Mouse (Mus musculus): ENCODE data around the gene Trim67. TPM values are rescaled to one million over a fixed set of nuclear protein-coding genes. Genes with fewer than 3 reads are reported as not detected.

Gene Trim67
- polyA plus RNA-seq (2016; fragmentation: Nextera tagmentation; extraction: Ambion mirVana), result 14.3 and 15.1 TPM in 2 replicates

DNA sequence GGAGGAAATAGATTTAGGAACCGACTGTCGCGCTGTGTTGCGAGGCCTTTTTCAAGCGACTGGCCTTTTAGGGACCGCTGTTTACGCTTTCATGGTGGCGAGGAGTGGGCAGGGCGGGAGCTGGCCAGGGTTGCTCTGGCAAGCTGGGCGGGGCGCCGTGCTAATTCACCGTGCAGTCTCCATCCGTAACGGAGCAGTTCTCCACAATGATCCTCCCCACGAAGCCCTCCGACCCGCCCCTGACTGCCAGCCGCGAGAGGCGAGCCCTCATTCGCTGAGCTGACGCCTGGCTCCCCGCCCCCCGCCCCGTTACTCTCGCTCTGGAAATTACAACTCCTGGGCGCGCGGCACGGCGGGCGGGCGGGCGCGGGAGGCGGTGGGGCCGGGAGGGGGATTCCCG, at the start of gene Trim67:
Gene Trim67, plus strand, starts transcription at position 385 of the 400 bp plus-strand sequence.
- under 1% methylated on average over 37 of the region's 39 CpGs for WGBS
- H3K27me3 ChIP-seq (replicated peaks), result peaks cover 43% of the 10 kb centered on the region
- no peaks in the 10 kb centered on the region for H3K9me3 ChIP-seq

GRCm38 (mm10) chr8:124746661-124747060, 46.2 kb upstream of the Trim67 start:
- no peak overlapping the region for H3K4me3 ChIP-seq
- H3K27ac ChIP-seq, result no peak overlapping the region
- no peak overlapping the region for H3K9ac ChIP-seq
- no peak for ATAC-seq (ENCODE audit: low FRiP score, low read depth)
- no peak overlapping the region for H3K4me2 ChIP-seq (replicated peaks)
- peaks cover 28% of the 10 kb centered on the region for H3K27me3 ChIP-seq (replicated peaks)
- no peaks in the 10 kb centered on the region for H3K9me3 ChIP-seq
- H3K4me1 ChIP-seq, result no peaks in the 10 kb centered on the region
- 77% methylated on average over 13 of the region's 13 CpGs for WGBS
- H3K36me3 ChIP-seq, result no peaks in the 10 kb centered on the region

More for the DNA sequence above, at the start of gene Trim67:
- Histone ChIP-seq H3K4me1 (peaks cover 53% of the 10 kb centered on the region), H3K27ac (peak within 1 kb of the TSS; percentile 93), H3K36me3 (no peaks in the 10 kb centered on the region), H3K4me3 (peak within 1 kb of the TSS; percentile 58), H3K9ac (peak within 1 kb of the TSS; percentile 80), H3K4me2 (replicated peaks) (peak within 1 kb of the TSS; percentile 74)
- ATAC-seq (ENCODE audit: low FRiP score, low read depth), result peak; percentile 92

- Histone ChIP-seq H3K4me3 (peak overlapping the region; percentile 44), H3K36me3 (no peaks in the 10 kb centered on the region), H3K4me1 (0 out of 2 replicates have a peak, but pooled peaks cover 3% of the 10 kb centered on the region), H3K9me3 (no peaks in the 10 kb centered on the region), H3K27ac (no peak overlapping the region), H3K9ac (peak overlapping the region; percentile 38), H3K27me3 (replicated peaks) (peaks cover 45% of the 10 kb centered on the region), H3K4me2 (replicated peaks) (peak overlapping the region; percentile 72)
- no peak for ATAC-seq (ENCODE audit: low FRiP score, low read depth)
- WGBS, result under 1% methylated on average over 31 of the region's 31 CpGs
These were observed 41.7 kb upstream of the Trim67 start for GRCm38 (mm10) chr8:124751191-124751590.

DNA sequence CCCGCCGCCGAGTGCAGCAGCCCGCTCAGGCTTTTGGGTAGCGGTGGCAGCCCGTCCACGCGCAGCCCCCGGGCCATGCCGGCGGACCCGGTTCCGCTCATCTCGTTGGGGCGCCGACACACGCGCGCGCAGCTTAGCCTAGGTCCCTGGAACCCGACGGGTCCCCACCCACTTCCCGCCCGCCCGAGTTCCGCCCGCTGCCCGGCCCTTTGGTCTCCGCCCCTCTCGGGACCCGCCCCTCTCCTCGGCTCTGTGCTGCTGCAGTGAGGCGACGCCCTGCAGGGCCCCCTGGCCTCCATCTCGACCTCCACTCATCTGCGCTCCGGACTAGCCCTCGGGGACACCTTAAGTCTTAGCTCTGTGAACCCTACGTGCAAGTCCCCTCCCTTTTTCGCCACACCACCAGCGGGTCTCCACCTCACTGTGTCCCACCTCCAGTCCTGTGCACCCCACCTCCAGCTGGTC, 41.2 kb upstream of the Trim67 start, which contains the start of gene Fam89a:
Gene Fam89a, minus strand, starts transcription at position 124 of the 465 bp plus-strand sequence.
- Histone ChIP-seq H3K36me3 (no peaks in the 10 kb centered on the region), H3K4me1 (0 out of 2 replicates have a peak, but pooled peaks cover 3% of the 10 kb centered on the region), H3K4me3 (peak within 1 kb of the TSS; percentile 44), H3K9me3 (no peaks in the 10 kb centered on the region), H3K27me3 (replicated peaks) (peaks cover 45% of the 10 kb centered on the region), H3K4me2 (replicated peaks) (peak within 1 kb of the TSS; percentile 72), H3K27ac (no peak within 1 kb of the TSS), H3K9ac (peak within 1 kb of the TSS; percentile 38)
- under 1% methylated on average over 41 of the region's 41 CpGs for WGBS
- peak; percentile 61 for ATAC-seq (ENCODE audit: low FRiP score, low read depth)

DNA sequence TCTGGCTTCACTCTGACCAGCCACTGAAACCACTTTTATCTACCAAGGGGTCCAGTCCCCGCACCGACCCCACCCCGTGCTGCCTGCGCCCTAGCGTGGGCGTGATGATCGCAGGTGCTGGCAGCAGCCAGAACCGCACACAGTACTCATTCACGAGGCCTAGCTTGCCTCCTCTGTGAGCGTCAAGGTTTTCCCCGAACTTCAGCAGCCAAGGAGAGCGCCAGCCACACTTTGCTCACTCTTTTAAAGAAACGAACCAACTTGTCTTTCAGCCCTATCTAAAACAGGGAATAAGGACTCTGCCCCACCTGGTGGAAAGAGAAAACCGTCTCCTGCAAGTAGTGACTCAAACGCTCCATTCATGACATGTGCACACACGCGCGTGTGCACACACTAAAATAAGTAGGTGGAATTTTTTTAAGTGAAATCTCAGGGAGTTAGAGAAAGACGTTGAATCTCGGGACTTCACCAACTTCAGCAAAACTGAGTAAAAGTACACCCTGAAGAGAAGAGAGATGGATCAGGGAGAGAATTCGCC, 40.5 kb upstream of the Trim67 start:
- H3K9ac ChIP-seq, result no peak overlapping the region
- H3K27me3 ChIP-seq (replicated peaks), result peaks cover 45% of the 10 kb centered on the region
- 0 out of 2 replicates have a peak, but pooled peaks cover 3% of the 10 kb centered on the region for H3K4me1 ChIP-seq
- peak overlapping the region; percentile 72; the same call in 1 of the 2 replicates for H3K4me2 ChIP-seq (replicated peaks)
- no peak for ATAC-seq (ENCODE audit: low FRiP score, low read depth)
- H3K9me3 ChIP-seq, result no peaks in the 10 kb centered on the region
- H3K36me3 ChIP-seq, result no peaks in the 10 kb centered on the region
- H3K4me3 ChIP-seq, result no peak overlapping the region
- 33% methylated on average over 21 of the region's 21 CpGs for WGBS
- no peak overlapping the region for H3K27ac ChIP-seq

DNA sequence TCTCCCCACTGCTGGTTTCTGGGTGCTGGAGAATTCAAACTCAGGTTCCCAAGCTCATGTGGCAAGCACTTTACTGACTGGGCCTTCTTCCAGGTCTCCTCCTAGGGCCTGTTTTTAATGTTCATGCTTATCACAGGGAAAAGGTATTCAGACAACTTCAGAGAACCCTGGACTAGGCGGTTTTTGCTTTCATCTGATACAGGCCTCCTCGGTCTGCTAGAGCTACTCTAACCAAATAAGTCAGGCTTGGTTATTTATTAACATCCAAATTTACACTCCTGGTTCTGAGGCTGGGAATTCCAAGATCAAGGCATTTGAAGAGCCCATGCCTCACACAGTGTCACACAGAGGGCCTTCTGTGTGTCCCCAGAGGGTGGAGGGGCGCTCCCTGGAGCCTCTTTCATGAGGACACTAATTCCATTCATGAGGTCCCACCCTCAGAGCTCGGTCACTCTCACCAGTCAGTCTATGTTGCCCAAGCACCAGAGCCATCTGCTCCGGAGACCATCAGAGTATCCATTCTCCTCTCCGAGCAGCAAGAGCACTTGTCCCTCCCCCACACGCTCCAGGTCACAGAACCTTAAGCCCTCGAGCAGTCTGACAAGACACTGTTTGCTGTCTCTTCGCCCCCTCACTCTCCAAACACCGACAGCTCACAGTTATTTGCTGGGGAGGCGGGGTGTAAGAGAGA, 38.6 kb upstream of the Trim67 start:
- no peaks in the 10 kb centered on the region for H3K9me3 ChIP-seq

DNA sequence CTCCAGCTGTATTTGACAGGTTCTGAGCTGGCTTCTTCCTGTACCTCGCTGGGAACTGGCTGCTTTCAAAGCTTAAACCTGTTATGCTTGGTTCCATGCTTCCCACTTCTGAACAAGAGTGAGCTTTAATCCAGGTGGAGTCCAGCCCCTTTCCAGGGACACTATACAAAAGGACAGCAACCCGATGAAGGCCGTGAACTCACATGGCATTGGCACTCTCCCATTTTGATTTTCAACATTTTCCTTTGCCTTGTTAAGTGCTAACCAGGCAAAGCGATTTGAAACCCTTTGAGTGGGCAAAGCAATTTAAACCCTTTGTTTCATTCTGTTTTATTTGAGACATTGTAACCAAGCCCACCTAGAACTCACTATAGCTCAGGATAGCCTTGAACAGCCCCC, 38.1 kb upstream of the Trim67 start:
- no peaks in the 10 kb centered on the region for H3K9me3 ChIP-seq
- 52% methylated on average over 4 of the region's 4 CpGs for WGBS
- H3K4me3 ChIP-seq, result no peak overlapping the region
- H3K4me1 ChIP-seq, result 0 out of 2 replicates have a peak, but pooled peaks cover 3% of the 10 kb centered on the region
- no peaks in the 10 kb centered on the region for H3K36me3 ChIP-seq
- H3K4me2 ChIP-seq (replicated peaks), result no peak overlapping the region
- no peak overlapping the region for H3K9ac ChIP-seq
- no peak for ATAC-seq (ENCODE audit: low FRiP score, low read depth)
- H3K27ac ChIP-seq, result no peak overlapping the region
- H3K27me3 ChIP-seq (replicated peaks), result peaks cover 41% of the 10 kb centered on the region

More for the DNA sequence above, 38.6 kb upstream of the Trim67 start:
- H3K4me1 ChIP-seq, result 0 out of 2 replicates have a peak, but pooled peaks cover 3% of the 10 kb centered on the region
- H3K4me2 ChIP-seq (replicated peaks), result no peak overlapping the region
- peaks cover 45% of the 10 kb centered on the region for H3K27me3 ChIP-seq (replicated peaks)
- WGBS, result 16% methylated on average over 11 of the region's 11 CpGs
- no peak overlapping the region for H3K9ac ChIP-seq
- no peak overlapping the region for H3K27ac ChIP-seq
- ATAC-seq (ENCODE audit: low FRiP score, low read depth), result no peak
- H3K36me3 ChIP-seq, result no peaks in the 10 kb centered on the region
- H3K4me3 ChIP-seq, result no peak overlapping the region

DNA sequence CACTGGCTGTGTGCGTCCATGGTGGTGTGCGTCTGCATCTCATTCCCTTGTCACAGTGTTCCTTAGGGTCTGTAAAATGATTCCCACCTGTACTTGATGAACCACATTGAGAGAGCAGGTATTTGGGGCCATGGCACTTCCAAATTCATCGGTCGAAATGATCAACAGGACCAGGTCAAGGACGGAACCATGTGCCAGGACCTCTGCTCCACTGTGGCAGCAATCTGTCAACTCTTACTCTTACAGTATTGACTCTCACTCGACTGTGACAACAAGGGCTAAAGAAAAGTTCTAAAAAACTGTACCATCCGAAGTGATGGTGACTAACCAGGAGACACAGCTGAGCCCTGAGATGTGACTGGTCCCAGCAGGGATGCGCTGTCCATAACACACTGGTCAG, 37.4 kb upstream of the Trim67 start:
- Histone ChIP-seq H3K4me2 (replicated peaks) (no peak overlapping the region), H3K27me3 (replicated peaks) (peaks cover 34% of the 10 kb centered on the region), H3K9me3 (no peaks in the 10 kb centered on the region), H3K36me3 (no peaks in the 10 kb centered on the region), H3K9ac (no peak overlapping the region), H3K4me1 (0 out of 2 replicates have a peak, but pooled peaks cover 3% of the 10 kb centered on the region), H3K27ac (no peak overlapping the region), H3K4me3 (no peak overlapping the region)
- ATAC-seq (ENCODE audit: low FRiP score, low read depth), result no peak
- 90% methylated on average over 8 of the region's 8 CpGs for WGBS

- H3K27ac ChIP-seq, result no peak overlapping the region
- no peaks in the 10 kb centered on the region for H3K9me3 ChIP-seq
- H3K4me3 ChIP-seq, result no peak overlapping the region
- WGBS, result 79% methylated on average over 2 of the region's 2 CpGs
- no peak overlapping the region for H3K9ac ChIP-seq
- H3K4me1 ChIP-seq, result 0 out of 2 replicates have a peak, but pooled peaks cover 3% of the 10 kb centered on the region
- H3K4me2 ChIP-seq (replicated peaks), result no peak overlapping the region
- H3K27me3 ChIP-seq (replicated peaks), result peaks cover 27% of the 10 kb centered on the region
- H3K36me3 ChIP-seq, result no peaks in the 10 kb centered on the region
- no peak for ATAC-seq (ENCODE audit: low FRiP score, low read depth)
These were observed 36.7 kb upstream of the Trim67 start for GRCm38 (mm10) chr8:124756153-124756552.

DNA sequence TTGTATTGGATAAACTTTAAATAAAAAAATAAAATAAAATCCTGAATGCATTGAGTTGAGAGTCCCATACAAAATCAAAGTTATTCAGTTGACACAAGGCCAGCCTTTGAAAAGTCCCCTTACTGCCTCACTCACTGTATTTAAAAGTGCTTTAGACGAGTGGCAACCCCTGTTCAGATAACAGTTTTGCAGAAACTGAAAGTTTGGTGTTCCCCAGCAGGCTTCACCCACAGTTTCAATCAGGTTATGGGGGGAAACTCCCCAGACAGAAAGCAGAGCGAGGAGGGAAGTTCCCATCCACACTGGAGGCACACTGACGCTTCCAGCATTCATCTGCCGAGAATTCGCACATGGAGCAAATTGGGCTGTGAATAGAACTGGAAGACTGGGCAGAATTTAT, 36.3 kb upstream of the Trim67 start:
- H3K9ac ChIP-seq, result no peak overlapping the region
- no peaks in the 10 kb centered on the region for H3K9me3 ChIP-seq
- peaks cover 23% of the 10 kb centered on the region for H3K27me3 ChIP-seq (replicated peaks)
- H3K27ac ChIP-seq, result no peak overlapping the region
- no peak for ATAC-seq (ENCODE audit: low FRiP score, low read depth)
- H3K36me3 ChIP-seq, result no peaks in the 10 kb centered on the region
- 69% methylated on average over 5 of the region's 5 CpGs for WGBS
- H3K4me2 ChIP-seq (replicated peaks), result no peak overlapping the region
- 0 out of 2 replicates have a peak, but pooled peaks cover 3% of the 10 kb centered on the region for H3K4me1 ChIP-seq
- H3K4me3 ChIP-seq, result no peak overlapping the region

DNA sequence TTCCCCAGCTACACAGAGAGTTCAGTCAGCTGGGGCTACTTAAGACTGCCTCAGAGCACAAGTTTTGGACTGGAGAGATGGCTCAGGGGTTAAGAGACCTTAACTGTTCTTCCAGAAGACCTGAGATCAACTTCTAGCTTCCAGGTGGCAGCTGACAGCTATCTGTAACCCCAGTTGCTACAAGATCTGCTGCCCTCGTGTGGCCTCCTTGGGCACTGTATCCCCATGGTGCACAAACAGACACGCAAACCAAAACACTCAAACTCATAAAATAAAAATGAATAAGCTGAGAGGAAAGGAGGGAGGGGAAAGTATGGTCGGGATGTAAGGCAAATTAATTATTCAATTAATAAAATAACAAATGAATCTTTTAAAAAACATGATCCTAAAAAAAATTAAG, 34.3 kb upstream of the Trim67 start:
- no peaks in the 10 kb centered on the region for H3K36me3 ChIP-seq
- ATAC-seq (ENCODE audit: low FRiP score, low read depth), result no peak
- no peaks in the 10 kb centered on the region for H3K4me1 ChIP-seq
- H3K4me3 ChIP-seq, result no peak overlapping the region
- 50% methylated on average over 3 of the region's 3 CpGs for WGBS
- no peak overlapping the region for H3K4me2 ChIP-seq (replicated peaks)
- H3K27ac ChIP-seq, result no peak overlapping the region
- 0 out of 2 replicates have a peak, but pooled peaks cover 5% of the 10 kb centered on the region for H3K27me3 ChIP-seq (replicated peaks)
- no peak overlapping the region for H3K9ac ChIP-seq
- H3K9me3 ChIP-seq, result no peaks in the 10 kb centered on the region

DNA sequence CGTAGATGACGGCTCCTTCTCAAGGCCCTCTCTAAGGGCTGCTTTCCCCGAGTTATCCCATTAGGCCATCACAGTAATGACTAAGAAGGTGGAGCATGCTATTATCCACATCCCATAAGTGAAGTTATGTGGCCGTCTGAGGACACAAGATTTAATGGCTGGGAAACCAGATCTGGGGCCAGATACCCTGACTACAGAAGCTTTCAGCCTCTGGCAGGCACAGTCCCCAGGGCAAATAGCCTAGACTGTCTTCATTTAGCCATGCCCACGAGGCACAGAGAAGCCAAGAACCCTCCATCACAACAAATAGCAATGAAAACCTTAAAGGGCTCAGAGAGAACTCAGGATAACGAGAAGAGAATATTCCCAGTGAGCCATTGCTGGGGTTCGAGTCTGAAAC, 29.8 kb upstream of the Trim67 start:
- no peaks in the 10 kb centered on the region for H3K36me3 ChIP-seq
- no peak overlapping the region for H3K9ac ChIP-seq
- H3K27me3 ChIP-seq (replicated peaks), result no peaks in the 10 kb centered on the region
- H3K4me3 ChIP-seq, result no peak overlapping the region
- H3K27ac ChIP-seq, result no peak overlapping the region
- no peak overlapping the region for H3K4me2 ChIP-seq (replicated peaks)
- ATAC-seq (ENCODE audit: low FRiP score, low read depth), result no peak
- no peaks in the 10 kb centered on the region for H3K4me1 ChIP-seq
- WGBS, result 63% methylated on average over 7 of the region's 7 CpGs
- no peaks in the 10 kb centered on the region for H3K9me3 ChIP-seq
